Mouse (Mus musculus) MEL-GATA-1-ER (cell line): ENCODE measurements around the gene Crabp1.

Source experiments
- DNase-seq: peaks from one replicate; pipeline ENCODE4 v3.0.0-alpha.2; 2012; ENCODE audit warnings: low read depth; ENCODE audit errors: extremely low read depth

The Crabp1 gene

GRCm38 (mm10) chr9:54770140-54770780 is 5.7 kb downstream of the Crabp1 start:
- no peak for DNase-seq

DNA sequence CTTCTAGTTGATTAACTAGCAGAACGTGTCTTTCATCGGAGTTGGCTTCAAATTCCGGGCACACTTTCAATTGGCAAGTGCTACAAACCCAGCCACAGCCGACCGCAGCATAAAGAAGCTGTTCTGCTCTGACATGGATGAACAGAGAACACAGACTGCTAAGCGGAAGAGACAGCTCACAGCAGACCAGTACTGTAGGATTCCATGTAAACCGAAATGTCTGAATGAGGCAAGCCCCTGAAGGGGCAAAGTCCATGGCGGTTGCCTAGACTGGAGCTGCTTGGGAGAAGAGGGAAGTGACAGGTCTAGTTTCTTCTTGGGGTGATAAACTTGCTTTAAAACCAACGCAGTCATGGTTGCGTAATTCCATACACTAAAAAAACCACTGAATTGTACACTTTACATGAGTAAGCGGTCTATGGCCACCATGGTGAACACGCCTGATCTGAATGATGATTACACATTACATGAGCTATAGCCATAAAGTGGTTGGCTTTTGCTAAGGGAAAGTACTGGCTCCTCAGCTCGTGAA is 12.0 kb downstream of the Crabp1 start:
- no peak for DNase-seq

GRCm38 (mm10) chr9:54779280-54779679 is 14.7 kb downstream of the Crabp1 start:
- no peak for DNase-seq

- DNase-seq, result no peak
Measured at GRCm38 (mm10) chr9:54782504-54782903, 18.0 kb downstream of the Crabp1 start.

DNA sequence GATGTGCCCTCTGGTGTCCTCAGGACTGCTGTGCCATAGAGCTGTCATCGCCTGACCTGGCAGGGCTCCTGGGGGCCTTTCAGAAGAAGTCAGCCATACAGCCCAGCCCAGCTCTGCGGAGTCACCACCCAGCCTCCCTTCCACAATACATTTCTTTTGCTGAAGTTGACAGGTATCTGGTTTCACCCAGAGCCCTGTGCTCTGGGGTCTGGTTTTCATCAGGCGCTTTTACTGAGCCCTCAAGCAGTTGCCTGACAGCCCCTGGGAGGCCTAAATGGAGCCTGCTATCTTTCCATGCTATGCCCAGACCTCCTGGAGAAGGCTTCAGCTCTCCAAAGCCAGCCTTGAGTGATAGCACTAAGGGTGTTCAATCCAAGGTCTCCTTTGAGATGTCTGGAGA is 19.5 kb downstream of the Crabp1 start:
- DNase-seq, result no peak

DNA sequence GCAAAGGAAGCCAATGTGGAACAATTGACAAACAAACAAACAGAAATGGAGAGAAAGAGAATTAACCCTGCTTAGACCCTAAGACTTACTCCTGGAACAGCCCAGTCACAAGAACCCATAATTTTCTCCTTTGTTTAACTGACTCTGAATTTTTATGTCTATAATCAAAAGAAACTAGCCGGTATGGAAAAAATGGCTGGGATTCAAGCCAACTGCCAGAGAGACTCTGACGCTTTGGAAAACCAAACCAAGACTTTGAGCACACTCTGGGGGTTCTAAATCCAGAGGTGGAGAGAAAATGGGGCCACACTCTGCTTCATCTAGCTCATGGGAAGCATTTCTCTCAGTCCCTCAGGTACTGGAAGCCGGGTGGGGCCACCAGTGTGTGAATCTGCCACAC is 20.7 kb downstream of the Crabp1 start:
- no peak for DNase-seq

- no peak for DNase-seq
Measured at GRCm38 (mm10) chr9:54786083-54786482, 21.5 kb downstream of the Crabp1 start.

DNA sequence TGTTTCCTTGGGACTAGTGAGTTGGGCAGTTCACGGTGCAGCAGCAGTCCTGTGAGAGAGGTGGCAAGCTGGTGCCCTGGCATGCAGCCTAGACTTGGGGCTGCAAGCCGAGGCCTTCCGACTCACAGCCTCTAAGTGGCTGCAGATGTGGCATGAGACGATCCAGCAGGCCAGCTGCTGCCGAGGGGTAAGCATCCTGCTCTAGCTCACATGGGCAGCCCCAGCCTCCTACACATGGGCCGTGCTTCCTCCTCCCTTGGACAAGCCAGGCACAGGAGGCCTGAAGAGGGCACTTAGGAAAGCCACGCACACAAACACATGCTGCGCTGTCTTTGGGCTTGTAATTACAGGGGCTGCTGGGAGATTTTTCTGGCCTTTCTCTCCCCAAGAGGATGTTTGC is 23.2 kb downstream of the Crabp1 start:
- no peak for DNase-seq

DNA sequence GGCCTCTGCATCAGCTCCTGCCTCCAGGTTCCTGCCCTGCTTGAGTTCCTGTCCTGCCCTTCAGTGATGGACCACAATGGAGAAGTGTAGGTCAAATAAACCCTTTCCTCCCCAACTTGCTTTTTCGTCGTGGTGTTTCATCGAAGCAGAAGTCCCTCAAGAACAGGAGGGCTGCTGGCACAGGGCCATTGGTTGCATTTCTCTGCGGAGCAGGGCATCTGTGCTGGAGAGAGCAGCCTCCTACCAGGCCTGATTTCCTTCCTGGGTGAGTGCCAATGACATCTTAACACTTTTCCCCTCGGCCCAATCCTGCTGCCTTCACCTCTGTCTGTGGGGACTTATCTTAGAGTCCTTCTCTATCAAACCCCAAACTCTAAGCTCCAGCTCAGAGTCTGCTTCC is 25.7 kb downstream of the Crabp1 start:
- DNase-seq, result no peak

GRCm38 (mm10) chr9:54801460-54801961 is 37.0 kb downstream of the Crabp1 start:
- DNase-seq, result no peak

DNA sequence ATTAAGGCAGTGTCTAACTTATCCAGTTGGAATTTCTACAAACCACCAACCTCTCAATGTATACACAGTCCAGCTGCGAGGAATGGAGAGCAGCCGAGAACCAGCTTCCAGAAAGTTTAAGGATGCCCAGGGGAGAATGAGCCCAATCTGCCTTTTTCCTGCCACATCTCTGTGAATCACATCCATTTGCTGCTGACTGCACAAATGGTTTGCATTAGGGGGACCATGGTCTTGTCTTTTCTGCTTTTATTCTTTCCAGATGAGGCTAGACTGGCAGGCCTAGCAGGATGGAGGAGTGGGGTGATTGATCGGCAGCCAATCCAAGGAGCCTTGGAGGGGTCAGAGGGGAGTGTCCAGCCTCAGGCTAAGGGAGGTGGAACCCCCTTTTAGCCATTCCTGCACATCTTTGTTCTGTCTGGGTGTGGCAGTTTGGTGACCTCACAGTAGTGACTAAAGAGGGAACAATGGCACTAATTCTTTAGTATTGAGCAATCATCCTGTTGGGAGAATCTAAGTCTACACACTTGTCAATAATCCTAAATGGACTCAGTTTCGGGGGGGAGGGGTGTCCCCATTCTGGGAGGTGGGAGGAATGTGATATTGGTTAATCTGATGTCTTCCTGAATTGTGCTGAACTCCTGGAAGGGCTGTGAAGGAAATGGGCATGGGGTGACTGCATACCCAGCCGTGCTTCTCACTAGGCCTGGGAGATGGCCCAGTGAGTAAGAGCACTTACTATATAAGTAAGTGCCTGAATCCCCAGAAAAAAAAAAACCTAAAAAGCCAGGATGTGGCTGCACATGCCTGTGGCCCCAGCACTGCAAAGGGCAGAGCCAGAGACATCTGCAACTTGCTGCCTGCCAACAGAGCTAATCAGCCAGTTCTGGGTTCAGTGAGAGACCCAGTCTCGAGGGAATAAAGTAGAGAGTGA is 38.5 kb downstream of the Crabp1 start:
- no peak for DNase-seq

DNA sequence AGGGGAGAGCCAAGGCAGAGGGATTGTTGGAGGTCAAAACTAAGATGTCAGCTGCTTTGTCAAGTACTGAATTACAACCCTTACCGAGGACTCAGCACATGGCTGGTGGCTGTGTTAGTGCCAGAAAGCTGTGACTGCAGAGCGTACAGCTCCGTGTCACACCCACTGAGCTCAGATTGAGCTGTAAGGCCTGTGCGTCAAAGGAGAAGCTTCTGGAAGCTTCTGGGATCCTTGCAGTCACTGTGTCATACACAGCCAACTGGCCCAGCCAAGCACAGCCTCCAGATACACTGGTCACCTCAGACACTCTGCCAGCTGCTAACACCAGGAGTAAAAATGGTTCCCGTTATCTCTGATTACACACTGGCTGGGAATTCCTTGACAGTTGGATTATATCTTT is 39.8 kb downstream of the Crabp1 start:
- DNase-seq, result no peak

DNA sequence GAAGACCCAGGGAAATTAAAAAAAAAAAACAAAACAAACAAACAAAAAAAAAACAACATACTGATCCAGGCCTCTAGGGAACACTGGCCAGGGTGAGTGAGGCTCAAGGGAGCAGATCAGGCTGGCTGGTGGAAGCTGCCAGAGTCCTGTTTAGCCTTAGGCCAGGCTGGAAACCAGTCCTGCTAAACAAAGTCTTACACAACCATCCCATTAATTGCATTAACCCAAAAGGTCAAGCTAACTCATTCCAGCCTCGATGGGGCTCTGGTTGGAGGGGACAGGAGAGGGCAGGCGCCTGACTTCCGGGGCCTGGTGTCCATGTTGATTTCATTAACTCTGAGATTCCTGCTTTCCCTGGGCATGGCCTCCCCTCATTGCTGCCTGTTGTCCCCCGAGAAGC is 43.2 kb downstream of the Crabp1 start:
- DNase-seq, result no peak

DNA sequence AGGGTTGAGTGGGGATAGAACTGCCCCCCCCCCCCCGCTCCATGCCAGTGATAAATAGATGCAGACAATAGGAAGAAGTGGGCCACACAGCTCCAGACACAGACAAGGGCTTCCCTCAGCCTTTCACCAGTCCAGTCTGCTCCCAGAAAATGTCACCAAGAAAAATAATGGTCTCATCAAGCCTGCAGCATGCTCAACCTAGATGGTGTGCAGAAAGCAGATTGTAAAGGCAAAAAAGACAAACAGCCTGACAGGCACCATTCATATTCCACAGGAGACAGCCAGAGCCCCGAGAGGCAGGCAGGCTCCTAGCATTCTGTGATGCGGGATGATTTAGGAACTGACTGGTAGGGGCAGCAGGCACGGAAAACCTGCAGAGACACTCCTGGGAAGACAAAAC is 45.4 kb downstream of the Crabp1 start:
- no peak for DNase-seq

DNA sequence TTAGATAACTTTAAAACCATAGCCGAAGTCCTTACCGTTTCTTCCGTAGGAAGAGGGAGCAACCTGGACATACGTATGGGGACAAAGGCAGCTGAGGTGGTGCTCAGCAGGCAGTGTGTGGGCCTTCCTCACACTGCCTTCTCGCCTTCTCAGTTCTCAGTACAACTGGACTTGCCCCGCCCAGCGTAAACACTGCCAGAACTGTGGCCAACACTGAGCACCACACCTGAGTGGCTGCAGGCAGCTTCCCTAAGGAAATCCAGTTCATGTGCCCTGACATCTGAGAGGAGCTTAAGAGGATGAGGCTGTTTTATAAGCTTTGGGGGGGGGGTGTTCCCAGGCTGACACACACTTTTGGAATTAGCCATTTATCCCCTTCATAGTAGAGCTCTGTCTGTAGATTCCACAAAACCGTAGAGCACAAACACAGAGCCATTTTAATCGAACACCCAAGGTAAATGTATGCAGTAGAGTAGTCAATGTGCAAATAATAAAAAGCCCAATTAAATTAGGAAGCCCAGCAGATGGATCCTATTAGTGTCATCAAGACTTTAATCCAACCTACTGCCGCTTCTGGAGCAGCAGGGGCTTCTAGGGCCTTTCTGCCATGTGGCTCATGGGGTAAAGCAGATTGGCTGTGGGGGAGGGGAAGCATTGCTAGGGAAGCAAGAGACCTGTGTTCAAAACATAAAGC is 52.1 kb downstream of the Crabp1 start:
- no peak for DNase-seq

- DNase-seq, result no peak
Measured at GRCm38 (mm10) chr9:54821442-54822100, 57.0 kb downstream of the Crabp1 start.
